Mouse (Mus musculus) cerebellum, adult 9-10 months (tissue): ENCODE data around the gene Tfam.
A peak's percentile ranks its signal among the peaks of the same experiment; 100 is the strongest.

ENCODE experiments used
- DNase-seq: peaks from one replicate; pipeline ENCODE4 v3.0.0; 2022

The Tfam gene

DNA sequence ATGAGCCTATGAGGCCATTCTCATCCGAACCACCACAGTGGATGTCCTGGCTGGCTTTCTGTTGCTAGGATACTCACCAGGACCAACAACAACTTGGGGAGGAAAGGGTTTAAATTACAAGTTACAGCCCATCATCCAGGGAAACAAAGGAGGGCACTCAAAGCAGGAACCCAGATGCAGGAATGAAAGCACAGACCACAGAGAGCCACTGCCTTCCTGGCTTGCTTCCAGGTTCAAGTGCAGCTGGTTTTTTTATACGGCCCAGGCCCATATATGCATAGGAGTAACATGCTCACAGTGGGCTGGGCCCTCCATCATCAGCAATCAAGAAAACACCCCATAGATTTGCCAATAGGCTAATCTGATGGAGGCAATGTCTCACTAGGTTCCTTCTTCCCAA is 15.4 kb downstream of the Tfam start:
- DNase-seq: no peak

GRCm38 (mm10) chr10:71218228-71218892 is 19.7 kb downstream of the Tfam start:
- DNase-seq: peak; percentile 83

DNA sequence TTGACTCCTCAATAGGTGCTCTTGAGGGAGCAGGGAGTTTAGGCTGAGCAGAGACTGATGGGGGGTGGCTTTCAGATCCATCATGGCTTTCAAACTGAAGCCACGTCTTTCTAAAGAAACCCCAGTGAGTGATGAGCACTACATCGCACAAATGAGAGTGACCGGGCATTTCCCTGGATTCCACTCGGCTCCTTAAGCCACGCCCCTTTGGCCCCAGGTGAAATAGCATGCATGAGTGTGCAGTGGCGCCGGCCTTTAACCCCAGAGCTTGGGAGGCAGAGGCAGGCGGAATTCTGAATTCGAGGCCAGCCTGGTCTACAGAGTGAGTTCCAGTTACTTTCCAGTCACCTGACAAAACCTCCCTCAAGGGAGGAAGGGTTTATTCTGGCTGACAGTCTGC is 22.1 kb downstream of the Tfam start:
- no peak for DNase-seq

- DNase-seq: no peak
Observed at GRCm38 (mm10) chr10:71201512-71201911, 36.6 kb downstream of the Tfam start.

DNA sequence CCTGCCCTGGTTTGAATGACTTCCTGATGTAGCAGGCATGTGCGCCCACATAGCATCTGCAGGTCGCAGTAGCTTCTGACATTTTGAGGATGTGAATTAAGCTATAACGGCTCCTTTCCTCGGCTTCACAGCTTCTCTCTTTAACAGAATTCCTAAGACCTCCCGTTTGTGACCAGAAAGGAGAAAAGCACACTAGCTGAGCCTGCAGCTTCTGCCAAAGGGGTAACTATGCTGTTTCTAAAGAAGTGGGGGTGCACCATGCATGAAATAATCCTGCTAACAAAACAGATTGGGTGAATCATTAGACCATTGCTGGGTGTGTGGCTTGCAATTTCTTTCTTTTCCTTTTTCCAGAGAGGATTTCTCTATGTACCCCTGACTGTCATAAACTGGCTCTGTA is 37.1 kb downstream of the Tfam start:
- DNase-seq: no peak

GRCm38 (mm10) chr10:71198676-71199075 is 39.4 kb downstream of the Tfam start:
- DNase-seq: no peak

DNA sequence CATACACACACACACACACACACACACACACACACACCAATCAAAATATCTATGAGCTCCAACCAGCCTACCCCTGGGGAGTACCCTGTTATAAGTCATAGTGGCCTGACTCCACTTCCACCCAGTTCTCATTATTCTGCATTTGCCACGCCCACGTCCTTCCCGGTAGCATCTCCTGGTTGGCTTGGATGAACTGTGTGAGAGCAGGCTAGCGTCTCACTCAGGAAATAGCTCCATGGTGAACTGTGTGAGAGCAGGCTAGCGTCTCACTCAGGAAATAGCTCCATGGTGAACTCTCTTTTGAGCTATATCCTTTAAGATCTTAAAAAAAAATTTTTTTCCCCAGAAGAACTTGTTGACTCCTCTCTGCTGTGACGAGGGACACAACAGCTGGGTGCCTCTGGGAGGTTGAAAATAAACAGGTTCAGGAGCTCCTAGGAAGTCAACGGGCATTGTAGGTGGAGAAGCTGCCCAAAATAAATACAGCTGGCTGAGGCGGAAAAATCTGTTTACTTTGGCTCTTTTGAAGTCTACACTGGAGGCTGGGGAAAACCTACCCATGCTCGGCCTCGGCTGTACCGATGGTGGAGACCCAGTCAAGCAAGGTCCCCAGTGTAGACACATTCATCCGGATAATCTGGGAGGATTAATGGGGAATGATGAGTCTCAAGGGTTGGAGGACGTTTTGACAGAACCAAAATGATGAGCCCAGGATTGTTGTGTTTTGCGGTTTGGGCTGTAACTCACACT is 40.9 kb downstream of the Tfam start:
- no peak for DNase-seq

DNA sequence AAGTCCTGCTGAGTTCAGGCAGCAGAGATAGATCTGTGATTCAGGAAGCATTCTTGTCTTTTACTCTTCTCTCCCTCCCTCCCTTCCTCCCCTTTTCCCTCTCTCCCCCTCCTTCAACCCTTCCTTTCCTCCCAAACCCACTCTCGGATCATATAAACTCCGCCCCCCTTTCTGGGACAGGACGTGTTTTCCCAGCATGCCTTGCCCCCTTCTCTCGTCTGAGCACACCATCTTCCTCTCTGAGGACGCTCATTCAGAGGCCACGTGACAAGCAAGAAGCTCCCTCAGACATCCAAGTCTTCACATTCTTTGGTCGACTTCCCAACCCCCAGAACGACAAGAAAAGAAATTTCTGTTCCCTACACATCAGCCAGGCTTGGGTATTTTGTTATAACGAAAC is 42.6 kb downstream of the Tfam start:
- DNase-seq: no peak

- no peak for DNase-seq
Observed at GRCm38 (mm10) chr10:71194713-71195112, 43.4 kb downstream of the Tfam start.

DNA sequence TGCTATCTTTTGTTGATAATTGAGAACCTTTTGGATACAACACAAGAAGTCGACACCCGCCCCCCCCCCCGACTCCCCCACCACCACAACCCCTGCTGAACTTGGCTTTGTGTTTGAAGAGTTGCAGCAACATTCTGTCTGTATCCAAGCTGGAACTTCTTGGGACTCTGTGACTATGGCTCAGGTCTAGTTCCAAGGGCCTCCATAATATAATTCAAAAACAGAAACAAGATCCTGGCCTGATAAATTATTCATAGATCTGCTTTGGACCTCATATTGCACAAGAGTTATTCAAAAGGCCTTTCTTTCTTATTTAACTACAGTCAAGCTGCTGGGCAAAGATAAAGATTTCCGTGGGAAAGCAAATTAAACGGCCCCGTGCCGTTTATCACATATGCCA is 44.8 kb downstream of the Tfam start:
- DNase-seq: no peak

- no peak for DNase-seq
Observed at GRCm38 (mm10) chr10:71192886-71193285, 45.2 kb downstream of the Tfam start.

GRCm38 (mm10) chr10:71188681-71189080 is 49.4 kb downstream of the Tfam start:
- no peak for DNase-seq

DNA sequence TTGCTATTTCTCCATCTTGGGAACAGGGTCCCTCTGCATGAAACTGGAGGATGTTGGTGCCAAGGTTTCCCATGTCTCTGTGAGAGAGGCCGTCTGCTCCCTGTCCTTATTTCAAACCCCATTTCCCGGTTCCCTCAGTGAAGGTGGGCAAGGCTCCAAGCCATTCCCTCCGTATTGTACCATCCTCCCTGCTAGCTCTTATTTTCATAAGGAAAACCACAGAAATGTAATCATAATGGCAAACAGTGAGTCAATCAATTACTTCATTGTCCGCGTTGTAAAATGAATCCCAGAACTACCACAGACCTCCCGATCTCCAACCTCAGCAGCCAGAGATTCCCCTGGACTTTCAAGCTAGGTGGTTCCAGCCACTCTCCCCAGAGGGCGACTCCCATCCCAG is 53.0 kb downstream of the Tfam start:
- no peak for DNase-seq

GRCm38 (mm10) chr10:71183339-71184031 is 54.6 kb downstream of the Tfam start:
- DNase-seq: no peak

- DNase-seq: no peak
Observed at GRCm38 (mm10) chr10:71181931-71182330, 56.1 kb downstream of the Tfam start.

DNA sequence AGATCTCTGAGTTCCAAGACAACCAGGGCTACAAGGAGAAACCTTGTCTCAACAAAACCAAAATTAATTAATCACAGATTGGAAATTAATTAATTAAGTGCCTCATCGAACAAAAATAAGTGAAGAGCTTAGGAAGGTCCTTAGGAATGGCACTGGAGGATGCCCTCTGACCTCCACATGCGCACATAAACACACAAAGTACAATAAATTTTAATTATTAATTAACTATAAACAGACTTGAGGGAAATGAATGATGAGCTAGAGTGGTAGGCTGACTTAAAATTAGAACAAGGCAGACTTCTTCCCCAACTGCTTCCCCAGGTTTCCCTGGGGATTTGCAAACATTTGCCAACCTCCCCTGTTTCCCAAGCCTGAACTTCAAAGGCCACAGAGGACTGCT is 57.0 kb downstream of the Tfam start:
- no peak for DNase-seq

- DNase-seq: no peak
Observed at GRCm38 (mm10) chr10:71180057-71180456, 58.0 kb downstream of the Tfam start.

DNA sequence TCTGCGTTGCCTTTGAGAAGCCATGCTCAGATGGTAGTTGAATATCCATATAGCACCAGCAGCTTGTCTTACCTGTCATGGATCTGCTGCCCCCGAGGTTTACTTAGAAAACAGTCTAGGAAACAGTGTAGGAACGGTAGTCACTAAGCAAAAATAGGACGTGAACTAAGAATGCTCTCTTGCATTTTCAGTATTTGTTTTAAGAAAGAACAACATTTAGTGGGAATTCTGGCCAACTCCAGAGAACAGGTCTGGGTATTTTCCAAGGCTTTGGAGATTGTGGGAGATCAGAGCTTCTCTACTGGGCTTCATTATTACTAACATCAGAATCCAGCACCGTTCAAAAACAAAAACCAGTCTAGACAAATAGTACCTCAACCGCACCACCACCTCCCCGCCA is 60.9 kb downstream of the Tfam start:
- no peak for DNase-seq

- DNase-seq: no peak
Observed at GRCm38 (mm10) chr10:71176341-71176740, 61.7 kb downstream of the Tfam start.
